Mouse (Mus musculus) right cerebral cortex, postnatal 10 days (tissue): ENCODE measurements around the gene Slc16a14.

Experiments
- DNase-seq, 2 experiments: peaks; one replicate each; pipeline ENCODE4 v3.0.0; 2021; ENCODE audit warnings: low spot score in 2 of 2

Gene Slc16a14

DNA sequence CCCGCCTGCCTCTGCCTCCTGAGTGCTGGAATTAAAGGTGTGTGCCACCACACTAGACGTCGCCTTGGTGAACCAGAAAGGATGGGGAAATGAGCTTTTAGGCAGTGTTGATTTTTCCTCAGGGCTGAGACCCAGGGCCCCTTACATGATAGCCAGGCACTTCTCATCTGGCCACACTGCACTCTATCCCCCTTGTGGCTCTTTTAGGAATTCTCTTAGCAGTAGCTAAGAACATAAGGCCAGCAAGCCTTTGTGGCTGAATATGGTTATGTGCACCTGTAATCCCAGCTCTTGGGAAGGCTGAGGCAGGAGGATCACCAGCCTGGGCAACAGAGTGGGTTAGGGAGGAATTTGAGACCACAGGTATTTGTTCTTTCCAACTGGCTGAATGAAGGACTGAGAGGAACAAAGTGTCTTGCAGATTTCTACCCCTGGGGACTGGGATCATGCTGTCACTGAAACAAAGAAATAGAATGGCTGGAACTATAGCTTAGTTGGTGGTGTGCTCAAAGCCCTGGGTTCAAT is 68.2 kb downstream of the Slc16a14 start:
- DNase-seq, result no peak

DNA sequence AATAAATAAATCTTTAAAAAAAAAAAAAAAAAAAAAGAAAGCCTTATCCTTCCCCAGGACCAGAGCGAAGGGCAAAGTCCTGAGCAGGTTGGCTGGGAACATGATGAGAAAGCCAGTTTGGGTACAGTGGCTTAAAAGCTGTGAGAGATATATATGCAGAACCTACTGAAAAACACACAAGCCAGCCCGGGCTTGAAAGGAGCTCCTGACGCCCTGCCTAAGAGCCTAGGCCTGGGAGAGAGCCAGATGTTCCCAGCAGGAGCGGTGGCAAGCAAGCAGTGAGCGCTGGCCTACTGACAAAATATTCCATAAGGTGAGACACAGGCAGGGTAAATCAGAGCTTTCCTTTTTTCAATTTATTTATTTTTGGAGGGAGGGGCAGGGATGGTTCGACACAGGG is 68.7 kb downstream of the Slc16a14 start:
- DNase-seq, result no peak

DNA sequence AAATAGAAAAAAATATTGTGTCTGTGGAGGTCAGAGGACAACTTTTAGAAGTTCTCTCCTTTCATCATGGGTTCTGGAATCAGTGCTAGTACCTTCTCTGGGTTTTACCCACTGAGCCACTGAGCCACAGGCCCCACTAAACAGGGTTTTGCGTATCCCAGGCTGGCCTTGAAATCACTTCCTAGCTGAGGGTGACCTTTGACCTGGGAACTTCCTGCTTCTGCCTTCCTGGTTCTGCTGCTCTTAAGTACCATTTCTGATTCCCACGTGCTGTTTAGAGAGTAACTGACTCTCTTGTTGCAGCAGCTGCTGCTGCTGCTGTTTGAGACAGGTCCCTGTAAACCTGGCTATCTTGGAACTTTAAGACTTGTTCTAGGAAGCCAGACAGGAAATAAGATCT is 70.3 kb downstream of the Slc16a14 start:
- DNase-seq, result no peak

DNA sequence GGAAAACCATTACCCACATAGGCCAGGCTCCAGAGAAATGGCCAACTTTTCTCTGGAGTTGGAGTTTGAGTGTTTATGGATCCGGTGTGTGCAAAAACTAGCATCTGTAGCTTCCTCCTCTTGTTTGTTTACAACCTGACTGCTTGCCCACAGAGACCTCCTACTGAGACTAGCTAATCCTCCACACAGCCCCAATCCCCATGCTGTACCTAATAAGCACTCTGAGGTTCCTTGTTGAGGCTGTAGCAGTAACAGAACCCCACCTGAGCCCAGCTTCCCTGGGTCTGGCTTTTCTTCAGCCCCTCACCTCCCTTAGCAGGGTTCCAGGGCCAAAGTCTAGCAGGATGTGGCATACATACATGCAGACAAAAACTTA is 73.7 kb downstream of the Slc16a14 start:
- no peak for DNase-seq

DNA sequence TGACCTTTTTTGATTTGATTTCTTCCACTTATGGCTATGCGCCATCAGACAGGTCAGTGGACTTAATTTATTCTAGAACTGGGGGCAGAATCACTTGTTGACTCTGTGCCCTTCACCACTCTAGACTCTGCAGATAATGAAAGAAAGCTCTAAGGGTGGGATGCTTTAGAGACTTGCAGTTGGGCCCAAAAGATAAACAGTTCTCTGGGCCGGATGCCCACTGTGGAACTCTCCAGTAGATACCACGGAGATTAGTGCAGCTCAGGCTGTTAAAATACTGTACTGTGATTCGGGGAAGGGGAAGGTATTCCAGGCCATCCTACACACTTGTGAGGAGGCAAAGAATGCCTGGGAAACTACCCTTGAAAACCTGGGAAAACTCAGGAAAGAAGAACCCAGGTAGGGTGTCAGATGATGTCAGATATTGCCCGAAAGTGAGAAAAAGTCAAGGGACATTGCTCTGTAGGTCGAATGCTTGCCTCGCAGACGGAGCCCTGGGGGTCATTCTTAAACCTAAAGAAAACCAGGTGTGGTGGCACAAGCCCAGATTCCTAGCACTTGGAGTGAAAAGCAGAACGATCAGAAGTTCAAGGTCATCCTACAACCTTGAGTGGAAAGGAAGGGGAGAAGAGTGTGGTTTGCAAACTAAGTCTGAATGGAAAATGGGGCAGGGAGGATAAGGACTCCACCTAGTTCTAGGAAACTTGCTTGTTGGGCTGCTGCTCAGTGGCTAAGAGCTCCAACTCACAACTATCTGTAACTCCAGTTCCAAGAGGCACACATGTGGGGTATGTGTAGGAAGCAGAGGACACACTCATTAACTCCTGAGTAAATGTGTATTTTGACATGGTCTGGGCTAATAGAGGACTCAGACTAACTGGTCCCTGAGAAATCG is 74.3 kb downstream of the Slc16a14 start:
- no peak for DNase-seq

DNA sequence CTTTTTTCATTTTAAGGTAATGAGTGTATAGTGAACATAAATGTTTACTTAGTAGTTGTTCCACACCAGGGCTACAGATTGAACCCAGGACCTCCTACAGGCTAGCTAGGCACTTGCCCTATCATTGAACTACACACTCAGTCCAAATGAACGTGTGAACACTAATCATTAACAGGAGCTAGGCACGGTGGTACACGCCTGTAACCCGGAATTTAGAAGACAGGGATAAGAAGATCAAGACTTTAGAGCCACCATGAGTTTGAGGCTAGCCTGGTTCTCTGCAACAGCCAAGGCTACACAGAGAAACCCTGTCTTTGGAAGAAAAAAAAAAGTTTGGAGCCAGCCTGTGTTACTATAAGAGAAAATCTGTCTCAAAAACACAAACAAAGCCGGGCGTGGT is 75.3 kb downstream of the Slc16a14 start:
- no peak for DNase-seq
